Mouse (Mus musculus) gastrocnemius, postnatal 4 days (tissue): Measurements from ENCODE around the gene Prkd1. TPM values are rescaled to one million over a fixed set of nuclear protein-coding genes. Genes with fewer than 3 reads are reported as not detected.
A peak's percentile ranks its signal among the peaks of the same experiment; 100 is the strongest.

ENCODE experiments used
- DNase-seq, 2 experiments: peaks; one replicate each; pipeline ENCODE4 v3.0.0; 2021 to 2022; ENCODE audit warnings: low spot score in 2 of 2, mixed read lengths in 2 of 2
- total RNA-seq, 2 experiments: library from RNA; stranded (reverse); gene quantifications; 2 replicates each; pipeline ENCODE4 v1.2.3; 2021

Gene Prkd1
- total RNA-seq, 2 experiments from 2014 or later = 10.4 to 10.9 TPM

- no peak for DNase-seq
These were observed 88.4 kb downstream of the Prkd1 start for GRCm38 (mm10) chr12:50560536-50560935.

- DNase-seq = no peak
These were observed 90.7 kb downstream of the Prkd1 start for GRCm38 (mm10) chr12:50558231-50558630.

GRCm38 (mm10) chr12:50554214-50554613 is 94.7 kb downstream of the Prkd1 start:
- DNase-seq = no peak

GRCm38 (mm10) chr12:50549860-50550555 is 98.9 kb downstream of the Prkd1 start:
- peak in 1 of 2 experiments; percentile 50 for DNase-seq

- DNase-seq = no peak
These were observed 102.5 kb downstream of the Prkd1 start for GRCm38 (mm10) chr12:50546394-50546793.

GRCm38 (mm10) chr12:50545610-50545919 is 103.3 kb downstream of the Prkd1 start:
- DNase-seq = no peak

GRCm38 (mm10) chr12:50544855-50545609 is 103.9 kb downstream of the Prkd1 start:
- no peak for DNase-seq

- DNase-seq = no peak
These were observed 108.1 kb downstream of the Prkd1 start for GRCm38 (mm10) chr12:50540793-50541192.

- DNase-seq = no peak
These were observed 110.5 kb downstream of the Prkd1 start for GRCm38 (mm10) chr12:50538296-50538965.

- DNase-seq = no peak
These were observed 111.1 kb downstream of the Prkd1 start for GRCm38 (mm10) chr12:50537761-50538160.

GRCm38 (mm10) chr12:50537006-50537405 is 111.9 kb downstream of the Prkd1 start:
- no peak for DNase-seq

- DNase-seq = no peak
These were observed 120.3 kb downstream of the Prkd1 start for GRCm38 (mm10) chr12:50528633-50529032.

- DNase-seq = no peak
These were observed 124.8 kb downstream of the Prkd1 start for GRCm38 (mm10) chr12:50524061-50524460.

GRCm38 (mm10) chr12:50514526-50514925 is 134.4 kb downstream of the Prkd1 start:
- DNase-seq = no peak

GRCm38 (mm10) chr12:50511486-50512225 is 137.2 kb downstream of the Prkd1 start:
- no peak for DNase-seq

- DNase-seq = no peak
These were observed 140.1 kb downstream of the Prkd1 start for GRCm38 (mm10) chr12:50508762-50509161.

GRCm38 (mm10) chr12:50499796-50500504 is 148.9 kb downstream of the Prkd1 start:
- DNase-seq = no peak

- DNase-seq = no peak
These were observed 152.9 kb downstream of the Prkd1 start for GRCm38 (mm10) chr12:50496006-50496405.

- DNase-seq = no peak
These were observed 169.1 kb downstream of the Prkd1 start for GRCm38 (mm10) chr12:50479784-50480183.

GRCm38 (mm10) chr12:50457151-50457550 is 191.7 kb downstream of the Prkd1 start:
- no peak for DNase-seq

- no peak for DNase-seq
These were observed 197.1 kb downstream of the Prkd1 start for GRCm38 (mm10) chr12:50451761-50452160.
